Mouse (Mus musculus) stomach, postnatal 0 days (tissue): ENCODE measurements around the gene C1qtnf1.

Experiments
- CTCF ChIP-seq: IDR thresholded peaks from 2 replicates; pipeline ENCODE4 v1.5.1; 2016; ENCODE audit warnings: antibody characterized with exemption, low read depth, mild to moderate bottlenecking, moderate library complexity
- EP300 ChIP-seq: optimal IDR thresholded peaks from 2 replicates; pipeline ENCODE3; 2016; ENCODE audit warnings: antibody characterized with exemption

GRCm38 (mm10) chr11:118485780-118486179, 57.8 kb downstream of the C1qtnf1 start:
- TF ChIP-seq CTCF (no peak), EP300 (no peak)
